Mouse (Mus musculus): ENCODE measurements around the gene Hgf.

Gene Hgf

GRCm38 (mm10) chr5:16553304-16554047 lies at the start of gene Hgf:
Hgf (plus strand) TSS chr5:16553495.
- DNase-seq (ENCODE audit: low read depth): peak; percentile 26

DNA sequence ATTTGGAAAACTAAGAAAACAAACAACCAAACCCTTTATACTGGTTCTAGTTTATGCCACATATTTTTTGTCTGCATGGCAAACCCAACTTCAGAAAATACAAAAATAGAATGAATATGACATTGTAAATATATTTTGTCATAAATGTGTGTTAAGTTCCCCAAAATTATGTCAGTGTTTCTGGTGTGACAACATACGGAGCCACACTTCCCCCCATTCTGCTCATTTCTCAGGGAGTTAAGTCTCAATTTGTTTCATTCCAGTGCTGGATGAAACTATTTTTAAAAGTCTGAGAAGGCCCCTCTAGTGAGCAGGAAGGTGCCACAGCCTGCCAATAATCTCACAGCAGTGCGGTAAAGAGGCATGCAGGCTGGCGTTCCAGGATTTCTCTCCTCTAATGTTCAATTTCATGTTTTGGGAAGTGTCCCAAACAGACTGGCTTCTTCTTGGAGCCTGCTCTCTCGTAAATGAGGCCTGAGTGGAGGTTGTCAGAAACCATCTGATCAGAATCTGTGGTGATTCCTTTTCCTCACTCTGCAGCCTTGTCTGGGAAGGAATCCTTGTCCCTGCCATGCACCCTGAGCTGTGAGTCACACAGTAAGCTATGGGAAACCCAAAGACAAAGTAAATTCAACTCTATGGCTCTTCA lies 46.5 kb upstream of the Hgf start:
- peak; percentile 50 for DNase-seq (ENCODE audit: low read depth)

- DNase-seq (ENCODE audit: low read depth): no peak
These were observed 21.5 kb upstream of the Hgf start for GRCm38 (mm10) chr5:16531619-16532277.

DNA sequence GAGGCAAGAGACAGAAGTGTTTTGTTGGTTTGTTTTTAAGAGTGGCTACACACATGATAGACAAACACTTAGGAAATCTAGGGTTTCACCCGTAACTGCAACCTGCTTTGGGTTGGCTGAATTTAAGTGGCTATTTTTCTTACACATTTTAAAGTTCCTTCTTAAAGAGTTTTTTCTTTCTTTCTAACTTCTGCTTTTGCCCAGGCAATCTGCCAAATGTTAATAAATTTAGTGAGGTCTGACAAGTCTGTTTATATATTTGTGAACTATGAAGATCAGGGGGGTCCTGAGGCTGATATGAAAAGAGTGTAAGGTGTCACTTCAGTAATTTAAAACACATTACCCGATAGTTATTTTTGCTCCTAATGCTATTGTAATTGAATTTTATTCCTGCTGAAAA lies 15.2 kb upstream of the Hgf start:
- DNase-seq (ENCODE audit: low read depth): no peak

GRCm38 (mm10) chr5:16541561-16542116 lies 11.7 kb upstream of the Hgf start:
- DNase-seq (ENCODE audit: low read depth): no peak

DNA sequence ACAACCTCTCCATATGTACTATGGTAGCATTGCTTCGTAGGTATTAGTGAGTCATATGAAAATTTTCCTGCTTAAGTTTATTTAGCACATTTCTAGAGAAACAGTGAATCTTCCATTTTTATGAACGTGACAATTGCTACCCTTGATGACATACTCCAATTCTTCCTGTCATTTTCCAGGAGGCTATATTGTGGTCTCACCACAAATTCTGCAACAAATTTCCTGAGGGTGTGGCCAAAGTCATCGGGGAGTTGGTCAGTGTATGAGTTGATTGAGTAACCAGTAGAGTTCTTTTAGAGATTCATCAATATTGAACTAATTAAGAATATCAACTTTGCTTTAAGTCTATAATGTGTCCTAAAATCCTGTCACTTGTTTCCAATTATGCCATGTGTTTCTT lies 5.8 kb upstream of the Hgf start:
- no peak for DNase-seq (ENCODE audit: low read depth)

- DNase-seq (ENCODE audit: low read depth): no peak
These were observed 648 bp upstream of the Hgf start for GRCm38 (mm10) chr5:16552647-16553046.

DNA sequence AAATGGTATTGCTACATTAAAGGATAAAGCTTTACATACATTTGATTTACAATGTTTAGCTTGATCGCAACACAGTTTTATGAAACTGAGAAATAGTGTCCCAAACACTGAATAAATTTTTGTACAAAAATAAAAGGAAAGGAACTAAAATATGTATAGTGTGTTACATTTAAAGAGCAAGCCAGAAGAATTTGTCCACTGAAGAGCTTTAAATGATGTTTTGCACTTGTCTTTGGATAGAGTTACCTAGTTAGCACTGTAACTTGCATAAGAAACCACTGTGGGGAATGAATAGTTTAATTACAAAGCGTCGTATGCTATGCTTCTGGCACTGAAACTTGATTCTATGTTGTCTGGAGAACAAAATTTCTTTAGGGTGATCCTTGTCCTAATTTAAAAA lies 7.0 kb downstream of the Hgf start:
- no peak for DNase-seq (ENCODE audit: low read depth)

- no peak for DNase-seq (ENCODE audit: low read depth)
These were observed 15.7 kb downstream of the Hgf start for GRCm38 (mm10) chr5:16568997-16569396.

DNA sequence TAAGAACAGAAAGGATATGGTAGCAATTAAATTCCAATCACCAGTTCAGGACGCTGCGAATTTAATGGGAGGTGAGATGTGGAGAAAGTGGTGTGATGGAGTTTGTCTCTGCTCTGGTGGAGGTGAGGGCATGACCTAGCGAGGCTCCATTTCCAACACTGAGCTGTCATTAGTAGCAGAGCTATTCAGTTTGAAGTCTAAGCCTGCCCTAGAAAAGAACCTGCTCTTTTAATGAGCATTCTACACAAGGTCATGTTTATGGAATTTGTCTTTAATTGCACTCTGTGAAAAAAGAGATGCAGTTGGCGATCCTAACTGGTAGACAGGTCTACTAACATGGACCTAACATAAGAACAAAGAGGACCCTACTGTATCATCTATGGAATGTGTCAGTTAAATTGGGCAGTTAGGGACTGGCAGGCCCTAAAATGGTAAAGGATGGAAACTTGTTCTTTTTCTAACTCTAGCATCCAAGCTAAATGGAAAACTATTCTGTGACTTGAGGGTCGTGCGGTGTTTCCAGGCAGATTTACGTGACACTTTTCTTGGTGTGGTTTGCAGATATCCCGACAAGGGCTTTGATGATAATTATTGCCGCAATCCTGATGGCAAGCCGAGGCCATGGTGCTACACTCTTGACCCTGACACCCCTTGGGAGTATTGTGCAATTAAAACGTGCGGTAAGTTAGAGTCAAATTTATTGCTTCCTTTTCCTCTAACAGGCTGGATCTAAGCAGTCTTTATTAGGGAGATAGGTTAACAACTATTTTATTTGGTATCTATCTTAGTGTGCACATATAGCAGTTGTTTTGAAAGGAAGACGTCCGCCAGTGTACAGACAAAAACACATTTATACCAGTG lies 24.8 kb downstream of the Hgf start:
- DNase-seq (ENCODE audit: low read depth): no peak

- no peak for DNase-seq (ENCODE audit: low read depth)
These were observed 42.4 kb downstream of the Hgf start for GRCm38 (mm10) chr5:16595699-16596098.

DNA sequence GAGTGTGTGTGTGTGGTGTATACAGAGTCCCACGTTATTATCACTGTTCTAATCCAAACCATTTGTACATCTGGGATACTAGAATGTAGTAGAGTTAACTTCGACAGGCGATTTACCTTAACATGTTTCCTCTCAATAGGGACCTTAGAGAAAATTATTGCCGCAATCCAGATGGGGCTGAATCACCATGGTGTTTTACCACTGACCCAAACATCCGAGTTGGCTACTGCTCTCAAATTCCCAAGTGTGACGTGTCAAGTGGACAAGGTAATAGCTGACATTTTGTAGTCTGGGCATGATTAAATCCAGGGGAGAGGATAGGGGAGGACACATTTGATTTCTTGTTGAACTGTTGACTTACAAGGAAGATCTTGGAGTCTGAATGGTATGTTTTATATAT lies 44.7 kb downstream of the Hgf start:
- peak; percentile 44 for DNase-seq (ENCODE audit: low read depth)

GRCm38 (mm10) chr5:16601463-16601862 lies 48.2 kb downstream of the Hgf start:
- DNase-seq (ENCODE audit: low read depth): no peak

DNA sequence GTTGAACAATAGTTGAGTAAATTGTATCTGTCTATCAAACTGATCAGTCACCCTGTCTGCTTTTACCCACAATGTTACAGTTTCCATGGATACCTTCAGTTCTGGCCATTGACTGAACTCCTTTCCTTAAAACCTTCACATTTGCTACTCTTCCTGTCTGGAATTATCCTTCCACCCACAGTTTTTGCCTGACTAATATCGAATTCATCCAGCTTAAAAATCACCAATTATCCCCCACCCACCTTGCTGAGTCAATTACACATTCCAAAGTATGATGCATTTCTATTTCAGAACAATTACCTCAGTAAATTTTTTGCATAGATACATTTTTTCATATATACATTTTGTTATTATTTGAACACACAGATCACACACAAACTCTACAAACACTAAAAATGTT lies 79.7 kb downstream of the Hgf start:
- no peak for DNase-seq (ENCODE audit: low read depth)

- DNase-seq (ENCODE audit: low read depth): no peak
These were observed 93.1 kb downstream of the Hgf start for GRCm38 (mm10) chr5:16646417-16646816.

DNA sequence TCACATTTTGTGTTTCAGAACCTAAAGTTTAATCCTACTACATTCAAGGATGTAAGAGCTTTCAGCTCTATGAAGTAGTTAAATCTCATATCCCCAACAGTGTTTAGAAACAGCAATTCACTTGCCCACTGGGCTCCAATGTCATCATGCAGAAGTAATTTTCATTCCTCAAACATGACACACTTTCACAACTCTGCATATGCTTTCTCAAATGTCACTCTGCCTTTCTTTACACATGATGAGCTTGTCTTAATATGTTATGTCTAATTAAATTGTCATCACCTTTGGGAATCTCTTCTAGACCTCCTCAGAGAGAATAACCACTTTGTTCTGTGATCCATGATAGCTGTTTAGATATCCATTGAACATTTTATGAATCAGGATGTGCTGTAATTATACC lies 94.4 kb downstream of the Hgf start:
- peak; percentile 13 for DNase-seq (ENCODE audit: low read depth)

DNA sequence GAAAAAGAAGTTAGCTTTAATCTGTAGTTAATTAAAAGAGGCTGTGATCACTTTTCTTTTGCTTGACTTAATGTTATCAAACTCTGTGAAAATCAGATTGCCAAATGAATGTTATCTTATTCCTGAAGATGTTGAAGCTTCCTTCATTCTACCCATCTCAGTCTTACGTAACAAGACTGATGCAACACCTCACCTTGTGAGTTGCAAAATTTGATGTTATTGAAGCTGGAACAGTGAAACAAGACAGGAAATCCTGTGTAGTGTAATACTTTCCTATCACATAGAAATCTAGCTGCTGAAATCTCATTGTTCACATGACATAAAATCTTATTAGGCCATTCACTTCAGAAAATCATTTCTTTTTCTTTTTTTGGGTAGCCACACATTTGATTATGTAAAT lies 96.9 kb downstream of the Hgf start:
- DNase-seq (ENCODE audit: low read depth): no peak

GRCm38 (mm10) chr5:16654022-16654421 lies 100.7 kb downstream of the Hgf start:
- DNase-seq (ENCODE audit: low read depth): no peak

All from fibroblast of lung, adult 2 months (primary cell).